Mouse (Mus musculus): ENCODE data around the gene Pigm. TPM values are rescaled to one million over a fixed set of nuclear protein-coding genes. Genes with fewer than 3 reads are reported as not detected.

The Pigm gene
- polyA plus RNA-seq, 1 experiment from 2014 or later: 5.7 TPM

DNA sequence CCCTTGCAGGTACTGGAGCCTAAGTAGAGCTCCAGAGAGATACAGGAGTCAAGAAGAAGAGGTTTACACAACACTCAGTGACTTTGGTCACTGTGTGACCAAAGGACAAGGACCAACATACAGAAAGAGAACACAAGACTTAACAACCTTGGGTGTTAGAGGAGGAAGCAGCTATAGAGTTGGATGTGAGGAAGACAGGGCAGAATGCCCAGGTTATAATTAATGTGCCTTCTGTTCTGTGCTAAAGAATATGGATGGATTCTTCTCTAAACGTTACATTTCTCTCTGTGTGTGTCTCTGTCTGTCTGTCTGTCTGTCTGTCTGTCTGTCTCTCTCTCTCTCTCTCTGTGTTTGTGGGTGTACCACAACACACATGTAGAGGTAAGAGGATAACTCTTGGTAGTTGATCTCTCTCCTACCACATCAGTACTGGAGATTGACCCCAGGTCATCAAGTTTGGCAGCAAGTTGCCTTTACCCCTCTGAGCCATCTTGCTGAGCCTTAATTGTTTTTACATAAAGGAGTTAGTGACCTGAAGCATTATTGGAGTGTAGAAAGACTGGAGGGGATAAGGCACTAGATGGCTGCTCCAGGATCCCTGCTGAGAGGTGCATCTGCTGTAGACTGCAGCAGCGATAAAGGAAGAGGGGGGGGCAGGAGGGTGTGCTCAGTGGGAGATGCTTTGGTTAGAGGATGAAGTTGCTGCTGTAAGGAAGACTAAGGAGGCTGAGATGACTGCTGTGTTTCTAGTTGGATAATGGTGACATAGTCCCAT, 38.7 kb upstream of the Pigm start:
- 43% methylated on average over 2 of the region's 2 CpGs for WGBS
- ATAC-seq (ENCODE audit: borderline replicate concordance, extremely low read depth, low FRiP score, low TSS enrichment): no peak
- Histone ChIP-seq H3K27ac (no peak overlapping the region), H3K9me3 (no peaks in the 10 kb centered on the region), H3K4me1 (peaks cover 12% of the 10 kb centered on the region), H3K9ac (no peak overlapping the region), H3K27me3 (peaks cover 35% of the 10 kb centered on the region), H3K36me3 (no peaks in the 10 kb centered on the region), H3K4me3 (no peak overlapping the region), H3K4me2 (no peak overlapping the region)

DNA sequence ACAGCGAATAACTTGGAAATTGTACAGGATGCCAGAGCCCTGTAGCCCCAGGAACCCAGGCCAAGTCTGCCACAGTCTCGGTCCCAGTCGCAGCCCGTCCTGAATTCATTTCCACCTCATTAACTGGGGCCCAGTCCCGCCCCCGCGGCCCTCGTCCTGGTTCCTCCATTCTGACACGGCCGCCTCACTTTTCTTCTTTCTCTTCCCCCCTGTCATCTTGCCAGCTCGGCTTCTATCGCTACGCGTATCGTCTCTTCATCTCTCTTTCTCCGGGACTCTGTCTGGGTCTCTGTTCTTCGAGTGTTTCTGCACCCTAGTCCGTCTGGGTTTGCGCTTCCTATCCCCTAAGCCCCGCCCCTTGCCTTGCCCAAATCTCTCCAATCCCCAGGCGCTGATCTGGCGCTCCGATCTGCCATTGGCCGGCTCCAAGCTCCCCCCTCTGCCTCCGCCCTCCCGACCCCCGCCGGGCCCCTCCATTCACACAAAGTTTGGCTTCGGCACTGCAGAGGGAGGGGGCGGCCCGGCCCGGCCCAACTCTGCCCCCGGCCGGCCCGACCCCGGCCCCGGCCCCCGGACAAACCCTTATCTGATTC, 35.5 kb upstream of the Pigm start, which contains the start of gene Kcnj10:
Gene Kcnj10 (plus strand): TSS at position 482 of the 593 bp plus-strand sequence.
- 2% methylated on average over 38 of the region's 38 CpGs for WGBS
- Histone ChIP-seq H3K4me1 (peaks cover 20% of the 10 kb centered on the region), H3K4me3 (peak within 1 kb of the TSS; percentile 47), H3K27me3 (peaks cover 38% of the 10 kb centered on the region), H3K36me3 (no peaks in the 10 kb centered on the region), H3K4me2 (peak within 1 kb of the TSS; percentile 86), H3K9me3 (no peaks in the 10 kb centered on the region), H3K9ac (no peak within 1 kb of the TSS), H3K27ac (no peak within 1 kb of the TSS)
- peak; percentile 90 for ATAC-seq (ENCODE audit: borderline replicate concordance, extremely low read depth, low FRiP score, low TSS enrichment)

DNA sequence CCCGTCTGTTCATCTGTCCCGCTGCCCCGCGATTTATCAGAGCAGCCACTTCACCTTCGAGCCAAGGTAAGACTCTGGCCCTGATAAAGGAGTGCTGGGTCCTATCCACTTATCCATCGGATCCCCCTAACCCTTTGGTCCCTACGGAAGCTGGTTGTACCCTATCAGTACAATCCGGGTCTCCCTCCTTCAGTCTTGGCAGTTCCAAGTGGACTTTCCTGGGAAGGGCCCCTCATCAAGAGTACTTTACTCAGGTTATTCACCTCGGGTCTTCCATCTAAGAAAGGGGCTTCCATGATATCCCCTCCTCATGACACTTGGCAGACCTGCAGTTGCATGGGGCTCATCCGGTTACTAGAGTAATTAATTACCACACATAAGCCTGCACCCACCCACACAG, 35.0 kb upstream of the Pigm start:
- peak; percentile 48; the same call in 1 of the 2 replicates for ATAC-seq (ENCODE audit: borderline replicate concordance, extremely low read depth, low FRiP score, low TSS enrichment)
- H3K4me2 ChIP-seq: peak overlapping the region; percentile 86
- H3K9ac ChIP-seq: no peak overlapping the region
- H3K27ac ChIP-seq: no peak overlapping the region
- peak overlapping the region; percentile 47 for H3K4me3 ChIP-seq
- no peaks in the 10 kb centered on the region for H3K9me3 ChIP-seq
- no peaks in the 10 kb centered on the region for H3K36me3 ChIP-seq
- peaks cover 38% of the 10 kb centered on the region for H3K27me3 ChIP-seq
- WGBS: 9% methylated on average over 10 of the region's 10 CpGs
- peaks cover 20% of the 10 kb centered on the region for H3K4me1 ChIP-seq

DNA sequence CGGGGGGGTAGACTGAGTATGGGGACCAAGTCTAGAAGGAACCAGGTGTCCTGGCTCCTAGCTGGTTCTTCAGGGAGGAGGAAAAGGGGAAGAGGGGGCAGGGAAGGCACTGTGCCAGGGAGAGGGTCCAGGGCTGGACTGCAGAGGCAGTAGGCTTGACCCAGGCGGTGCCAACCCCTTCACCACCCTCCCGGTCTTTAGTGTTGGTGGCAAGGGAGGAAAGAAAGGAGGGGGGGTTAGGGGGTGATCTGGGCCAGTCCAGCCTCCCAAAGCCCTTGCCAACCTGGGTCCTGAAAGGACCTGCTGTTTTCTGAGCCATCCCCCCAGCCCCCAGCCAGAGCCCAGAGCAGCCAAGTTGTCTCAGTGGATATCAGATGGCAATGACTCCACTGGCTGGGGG, 33.6 kb upstream of the Pigm start:
- Histone ChIP-seq H3K9ac (no peak overlapping the region), H3K4me3 (no peak overlapping the region), H3K27me3 (peaks cover 38% of the 10 kb centered on the region), H3K4me1 (peaks cover 20% of the 10 kb centered on the region), H3K9me3 (no peaks in the 10 kb centered on the region), H3K36me3 (no peaks in the 10 kb centered on the region), H3K27ac (no peak overlapping the region), H3K4me2 (no peak overlapping the region)
- ATAC-seq (ENCODE audit: borderline replicate concordance, extremely low read depth, low FRiP score, low TSS enrichment): no peak
- 84% methylated on average over 1 of the region's 3 CpGs for WGBS

DNA sequence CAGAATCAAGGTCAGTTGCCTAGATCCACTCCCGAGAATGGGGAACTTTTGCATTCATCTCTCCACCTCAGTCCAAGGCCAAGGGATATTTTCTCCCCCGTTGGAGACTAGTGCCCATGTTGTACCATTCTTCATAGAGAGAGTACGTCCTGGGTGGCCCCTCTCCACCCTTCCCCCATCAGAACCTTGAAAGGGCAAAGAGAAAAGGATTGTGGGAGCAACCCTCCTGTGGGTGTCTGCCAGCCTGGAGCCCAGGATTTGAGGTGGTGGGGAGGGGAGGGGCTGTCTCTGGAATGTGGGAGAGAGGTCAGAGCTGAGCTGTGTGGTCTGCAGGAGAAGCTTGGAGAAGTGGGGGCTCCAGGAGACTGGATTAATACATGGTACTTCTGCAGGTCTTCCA, 32.4 kb upstream of the Pigm start:
- Histone ChIP-seq H3K27ac (no peak overlapping the region), H3K27me3 (peaks cover 34% of the 10 kb centered on the region), H3K9me3 (no peaks in the 10 kb centered on the region), H3K4me1 (peaks cover 20% of the 10 kb centered on the region), H3K4me2 (no peak overlapping the region), H3K36me3 (no peaks in the 10 kb centered on the region), H3K9ac (no peak overlapping the region), H3K4me3 (no peak overlapping the region)
- no peak for ATAC-seq (ENCODE audit: borderline replicate concordance, extremely low read depth, low FRiP score, low TSS enrichment)
- 42% methylated on average over 3 of the region's 3 CpGs for WGBS

DNA sequence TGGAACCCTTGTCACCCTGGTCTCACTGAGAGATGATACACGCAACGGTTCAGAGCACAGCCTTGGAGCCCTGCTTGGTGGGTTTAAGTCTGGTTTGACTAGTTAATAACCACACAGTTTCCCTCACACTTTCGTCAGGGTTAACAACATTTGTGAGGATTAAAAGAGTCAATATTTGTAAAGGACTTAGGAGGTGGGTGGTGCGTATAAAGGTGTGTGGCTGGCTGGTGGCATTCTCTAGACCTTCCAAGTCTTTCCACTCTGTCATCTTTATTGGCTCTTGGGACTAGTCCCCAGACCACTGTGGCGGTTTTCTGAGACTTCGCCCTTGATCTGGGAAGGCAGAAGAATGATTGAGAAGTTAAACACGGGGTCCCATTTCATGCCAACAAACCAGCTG, 31.5 kb upstream of the Pigm start:
- H3K36me3 ChIP-seq: no peaks in the 10 kb centered on the region
- no peak overlapping the region for H3K9ac ChIP-seq
- 41% methylated on average over 7 of the region's 7 CpGs for WGBS
- peaks cover 23% of the 10 kb centered on the region for H3K4me1 ChIP-seq
- H3K4me3 ChIP-seq: no peak overlapping the region
- H3K27me3 ChIP-seq: peaks cover 26% of the 10 kb centered on the region
- ATAC-seq (ENCODE audit: borderline replicate concordance, extremely low read depth, low FRiP score, low TSS enrichment): no peak
- no peaks in the 10 kb centered on the region for H3K9me3 ChIP-seq
- H3K27ac ChIP-seq: peak overlapping the region; percentile 59
- H3K4me2 ChIP-seq: no peak overlapping the region

DNA sequence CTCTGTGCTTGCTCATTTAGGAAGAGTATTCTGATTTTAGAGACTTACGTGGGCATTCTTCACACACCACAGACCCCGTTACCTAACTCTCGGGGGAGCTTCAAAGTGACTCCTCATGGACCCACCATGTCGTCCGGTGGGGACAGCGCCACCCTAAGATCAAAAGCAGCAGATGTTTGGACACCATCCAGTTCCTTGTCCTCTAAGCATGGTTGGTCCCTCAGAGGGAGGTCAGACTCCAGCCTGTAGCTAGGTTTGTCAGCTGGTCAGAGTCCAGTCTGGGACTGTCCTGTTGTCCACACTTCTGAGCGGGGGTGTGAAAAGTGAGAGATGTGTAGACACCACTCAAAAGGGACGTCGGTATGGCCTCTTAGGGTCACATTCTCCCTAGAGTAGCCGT, 29.6 kb upstream of the Pigm start:
- peaks cover 22% of the 10 kb centered on the region for H3K27me3 ChIP-seq
- H3K4me3 ChIP-seq: no peak overlapping the region
- ATAC-seq (ENCODE audit: borderline replicate concordance, extremely low read depth, low FRiP score, low TSS enrichment): no peak
- no peak overlapping the region for H3K27ac ChIP-seq
- H3K9me3 ChIP-seq: no peaks in the 10 kb centered on the region
- H3K4me1 ChIP-seq: peaks cover 20% of the 10 kb centered on the region
- 71% methylated on average over 10 of the region's 10 CpGs for WGBS
- no peaks in the 10 kb centered on the region for H3K36me3 ChIP-seq
- H3K4me2 ChIP-seq: no peak overlapping the region
- H3K9ac ChIP-seq: no peak overlapping the region

DNA sequence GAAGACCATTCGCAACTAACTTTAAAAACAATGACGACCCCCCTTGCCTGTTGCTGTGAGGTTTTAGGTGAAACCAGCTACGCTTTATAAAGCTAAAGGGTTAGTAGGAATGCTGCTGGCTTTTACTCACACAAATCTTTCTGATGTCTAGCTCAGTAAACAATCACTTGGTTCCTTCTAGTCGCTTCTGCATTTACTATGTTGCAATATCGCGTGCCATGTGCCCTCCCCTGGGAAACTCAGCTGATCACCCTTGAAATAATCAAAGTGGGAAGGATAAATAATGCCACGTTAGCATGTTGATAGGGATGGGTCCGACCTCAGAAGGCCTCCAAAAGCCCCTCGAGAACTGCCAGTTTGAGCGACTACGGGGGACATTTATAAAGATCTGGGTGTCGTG, 29.0 kb upstream of the Pigm start:
- H3K9me3 ChIP-seq: no peaks in the 10 kb centered on the region
- peaks cover 17% of the 10 kb centered on the region; the same call in 1 of the 2 replicates for H3K27me3 ChIP-seq
- H3K4me3 ChIP-seq: no peak overlapping the region
- H3K36me3 ChIP-seq: no peaks in the 10 kb centered on the region
- no peak overlapping the region for H3K9ac ChIP-seq
- no peak overlapping the region for H3K4me2 ChIP-seq
- ATAC-seq (ENCODE audit: borderline replicate concordance, extremely low read depth, low FRiP score, low TSS enrichment): no peak
- H3K27ac ChIP-seq: no peak overlapping the region
- peaks cover 20% of the 10 kb centered on the region for H3K4me1 ChIP-seq
- WGBS: 82% methylated on average over 12 of the region's 12 CpGs

DNA sequence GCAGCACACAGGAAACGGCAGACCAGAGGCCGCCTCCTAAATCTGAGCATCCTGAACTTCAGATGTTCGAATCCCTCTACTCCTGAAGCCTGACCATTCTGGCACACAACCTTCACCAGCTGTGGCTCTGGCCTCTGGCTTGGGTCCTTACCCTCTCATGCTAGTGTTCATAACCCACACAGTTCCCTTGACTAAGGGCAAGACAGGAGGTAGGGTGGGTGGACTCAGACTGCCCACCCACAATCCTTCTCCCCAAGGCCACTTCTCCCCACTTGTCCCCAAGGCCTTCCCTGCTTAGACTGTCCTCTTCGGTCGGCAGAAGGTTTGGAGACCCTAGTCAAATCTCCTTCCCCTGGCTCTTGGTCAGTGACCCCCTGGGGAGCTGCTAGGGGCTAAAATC, 26.8 kb upstream of the Pigm start:
- Histone ChIP-seq H3K4me3 (no peak overlapping the region), H3K27me3 (peaks cover 12% of the 10 kb centered on the region; the same call in 1 of the 2 replicates), H3K4me2 (no peak overlapping the region), H3K4me1 (peaks cover 13% of the 10 kb centered on the region), H3K36me3 (no peaks in the 10 kb centered on the region), H3K27ac (no peak overlapping the region), H3K9me3 (no peaks in the 10 kb centered on the region), H3K9ac (no peak overlapping the region)
- ATAC-seq (ENCODE audit: borderline replicate concordance, extremely low read depth, low FRiP score, low TSS enrichment): no peak
- 61% methylated on average over 5 of the region's 5 CpGs for WGBS

DNA sequence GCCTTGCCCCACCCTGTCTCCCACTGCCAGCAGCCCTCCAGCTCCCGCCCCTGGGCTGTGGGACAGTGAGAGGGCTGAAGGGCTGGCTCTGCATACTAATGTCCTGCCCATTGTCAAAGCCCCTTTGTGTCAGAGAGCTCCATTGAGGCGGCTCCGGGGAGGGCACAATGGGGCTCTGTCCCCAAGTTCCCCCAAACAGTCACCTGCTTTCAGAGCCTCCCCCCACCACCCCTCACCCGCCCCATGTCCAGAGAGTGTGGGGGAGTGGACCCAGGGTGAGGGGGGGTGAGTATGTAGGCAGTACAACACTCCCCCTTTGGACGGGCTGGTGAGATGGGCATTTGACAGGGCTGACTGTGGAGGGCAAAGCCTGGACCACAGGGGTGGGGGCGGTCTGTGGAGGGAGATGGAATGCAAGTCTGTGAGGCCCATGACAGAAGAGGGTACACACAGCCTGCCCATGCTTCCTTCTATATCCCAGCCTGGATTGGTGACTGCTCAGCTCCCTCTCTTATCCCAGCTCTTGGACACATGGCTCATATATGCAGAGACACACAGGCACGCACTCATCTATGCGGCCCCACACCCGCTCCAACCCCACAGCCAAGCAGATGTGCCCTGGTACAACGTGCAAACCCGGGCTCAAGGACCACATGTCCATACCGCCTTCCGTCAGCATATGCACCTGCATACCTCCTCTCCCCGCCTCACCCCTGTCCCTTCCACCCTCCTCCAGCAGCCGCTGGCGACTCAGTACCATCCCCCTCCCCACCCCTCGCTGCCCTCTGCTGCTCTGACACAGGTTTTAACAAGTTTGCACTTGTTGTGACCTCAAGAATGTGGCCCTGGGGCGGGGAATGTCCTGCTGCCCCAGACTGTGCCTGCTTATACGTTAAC, 26.2 kb upstream of the Pigm start:
- Histone ChIP-seq H3K4me2 (peak overlapping the region; percentile 5; the same call in 1 of the 2 replicates), H3K27me3 (peaks cover 12% of the 10 kb centered on the region; the same call in 1 of the 2 replicates), H3K36me3 (no peaks in the 10 kb centered on the region), H3K9me3 (no peaks in the 10 kb centered on the region), H3K9ac (no peak overlapping the region), H3K27ac (peak overlapping the region; percentile 30; the same call in 1 of the 2 replicates), H3K4me1 (peaks cover 13% of the 10 kb centered on the region), H3K4me3 (no peak overlapping the region)
- ATAC-seq (ENCODE audit: borderline replicate concordance, extremely low read depth, low FRiP score, low TSS enrichment): peak; percentile 65
- WGBS: 12% methylated on average over 19 of the region's 19 CpGs

DNA sequence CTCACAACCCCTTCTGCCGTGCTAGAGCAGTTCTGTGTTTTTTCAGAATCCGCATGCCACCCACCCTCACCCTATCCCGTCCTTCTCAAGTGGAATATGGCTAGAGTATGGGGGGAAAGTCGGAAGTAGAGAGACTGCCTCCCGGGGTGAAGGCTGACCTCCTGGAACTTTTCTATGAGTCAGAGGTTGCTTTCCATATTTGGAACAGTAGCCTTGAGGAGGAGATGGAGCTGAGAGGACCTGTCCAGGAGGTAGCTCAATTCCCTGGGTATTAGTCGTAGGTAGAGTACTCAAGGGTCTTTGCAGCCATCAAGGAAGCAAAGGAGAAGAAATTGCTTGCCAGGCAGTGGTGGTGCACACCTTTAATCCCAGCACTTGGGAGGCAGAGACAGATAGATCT, 24.3 kb upstream of the Pigm start:
- ATAC-seq (ENCODE audit: borderline replicate concordance, extremely low read depth, low FRiP score, low TSS enrichment): no peak
- no peak overlapping the region for H3K27ac ChIP-seq
- H3K4me2 ChIP-seq: no peak overlapping the region
- peaks cover 17% of the 10 kb centered on the region for H3K4me1 ChIP-seq
- no peaks in the 10 kb centered on the region for H3K9me3 ChIP-seq
- H3K27me3 ChIP-seq: peaks cover 17% of the 10 kb centered on the region; the same call in 1 of the 2 replicates
- 49% methylated on average over 6 of the region's 6 CpGs for WGBS
- H3K9ac ChIP-seq: no peak overlapping the region
- H3K4me3 ChIP-seq: no peak overlapping the region
- no peaks in the 10 kb centered on the region for H3K36me3 ChIP-seq

Measured in lung, embryonic 15.5 days (tissue).